Mouse (Mus musculus): ENCODE results near the gene Ifna2. TPM values are rescaled to one million over a fixed set of nuclear protein-coding genes. Genes with fewer than 3 reads are reported as not detected.

Ifna2 gene
- polyA plus RNA-seq, 1 experiment from 2014 or later: not detected

GRCm38 (mm10) chr4:88697753-88698152 is 14.0 kb upstream of the Ifna2 start:
- ATAC-seq (replicated peaks): no peak
- Histone ChIP-seq H3K4me1 (no peaks in the 10 kb centered on the region), H3K9ac (no peak overlapping the region), H3K4me2 (no peak overlapping the region), H3K4me3 (no peak overlapping the region), H3K27ac (no peak overlapping the region), H3K27me3 (replicated peaks) (no peaks in the 10 kb centered on the region), H3K9me3 (no peaks in the 10 kb centered on the region), H3K36me3 (replicated peaks) (no peaks in the 10 kb centered on the region)
- 79% methylated on average over 4 of the region's 4 CpGs for WGBS

GRCm38 (mm10) chr4:88697108-88697507 is 13.4 kb upstream of the Ifna2 start:
- Histone ChIP-seq H3K4me2 (no peak overlapping the region), H3K9me3 (no peaks in the 10 kb centered on the region), H3K9ac (no peak overlapping the region), H3K27me3 (replicated peaks) (no peaks in the 10 kb centered on the region), H3K4me1 (no peaks in the 10 kb centered on the region), H3K4me3 (no peak overlapping the region), H3K27ac (no peak overlapping the region), H3K36me3 (replicated peaks) (no peaks in the 10 kb centered on the region)
- ATAC-seq (replicated peaks): no peak
- WGBS: 60% methylated on average over 6 of the region's 6 CpGs

GRCm38 (mm10) chr4:88696237-88696884 is 12.6 kb upstream of the Ifna2 start:
- Histone ChIP-seq H3K9me3 (no peaks in the 10 kb centered on the region), H3K27me3 (replicated peaks) (no peaks in the 10 kb centered on the region), H3K36me3 (replicated peaks) (no peaks in the 10 kb centered on the region), H3K4me3 (no peak overlapping the region), H3K27ac (no peak overlapping the region), H3K9ac (no peak overlapping the region), H3K4me1 (no peaks in the 10 kb centered on the region), H3K4me2 (no peak overlapping the region)
- ATAC-seq (replicated peaks): peak; percentile 82
- WGBS: 23% methylated on average over 3 of the region's 3 CpGs

GRCm38 (mm10) chr4:88693392-88693791 is 9.7 kb upstream of the Ifna2 start:
- WGBS: 89% methylated on average over 2 of the region's 2 CpGs

GRCm38 (mm10) chr4:88692537-88692936 is 8.8 kb upstream of the Ifna2 start:
- no peak for ATAC-seq (replicated peaks)

More at GRCm38 (mm10) chr4:88693392-88693791, 9.7 kb upstream of the Ifna2 start:
- Histone ChIP-seq H3K9ac (no peak overlapping the region), H3K27me3 (replicated peaks) (no peaks in the 10 kb centered on the region), H3K36me3 (replicated peaks) (no peaks in the 10 kb centered on the region), H3K9me3 (no peaks in the 10 kb centered on the region), H3K27ac (no peak overlapping the region), H3K4me3 (no peak overlapping the region), H3K4me2 (no peak overlapping the region), H3K4me1 (no peaks in the 10 kb centered on the region)
- ATAC-seq (replicated peaks): no peak

GRCm38 (mm10) chr4:88691259-88691658 is 7.5 kb upstream of the Ifna2 start, which contains the start of gene Ifnab:
Gene Ifnab (minus strand): TSS chr4:88691359.
- Histone ChIP-seq H3K9ac (no peak within 1 kb of the TSS), H3K4me1 (no peaks in the 10 kb centered on the region), H3K9me3 (no peaks in the 10 kb centered on the region), H3K36me3 (replicated peaks) (no peaks in the 10 kb centered on the region), H3K27me3 (replicated peaks) (no peaks in the 10 kb centered on the region), H3K4me3 (no peak within 1 kb of the TSS), H3K27ac (no peak within 1 kb of the TSS), H3K4me2 (no peak within 1 kb of the TSS)
- no peak for ATAC-seq (replicated peaks)
- WGBS: 69% methylated on average over 2 of the region's 2 CpGs

More at GRCm38 (mm10) chr4:88692537-88692936, 8.8 kb upstream of the Ifna2 start:
- Histone ChIP-seq H3K36me3 (replicated peaks) (no peaks in the 10 kb centered on the region), H3K27me3 (replicated peaks) (no peaks in the 10 kb centered on the region), H3K27ac (no peak overlapping the region), H3K4me2 (no peak overlapping the region), H3K9ac (no peak overlapping the region), H3K9me3 (no peaks in the 10 kb centered on the region), H3K4me1 (no peaks in the 10 kb centered on the region), H3K4me3 (no peak overlapping the region)
- 93% methylated on average over 1 of the region's 1 CpGs for WGBS

- WGBS: 75% methylated on average over 3 of the region's 3 CpGs
- Histone ChIP-seq H3K9ac (no peak overlapping the region), H3K36me3 (replicated peaks) (no peaks in the 10 kb centered on the region), H3K9me3 (no peaks in the 10 kb centered on the region), H3K4me2 (no peak overlapping the region), H3K4me3 (no peak overlapping the region), H3K27me3 (replicated peaks) (no peaks in the 10 kb centered on the region), H3K27ac (no peak overlapping the region), H3K4me1 (no peaks in the 10 kb centered on the region)
- no peak for ATAC-seq (replicated peaks)
Measured at GRCm38 (mm10) chr4:88681353-88681752, 2.4 kb downstream of the Ifna2 start.

GRCm38 (mm10) chr4:88680362-88680761 is 3.4 kb downstream of the Ifna2 start:
- Histone ChIP-seq H3K4me2 (no peak overlapping the region), H3K27ac (no peak overlapping the region), H3K36me3 (replicated peaks) (no peaks in the 10 kb centered on the region), H3K27me3 (replicated peaks) (no peaks in the 10 kb centered on the region), H3K9ac (no peak overlapping the region), H3K4me3 (no peak overlapping the region), H3K4me1 (no peaks in the 10 kb centered on the region), H3K9me3 (no peaks in the 10 kb centered on the region)
- WGBS: 48% methylated on average over 8 of the region's 8 CpGs
- ATAC-seq (replicated peaks): no peak

- no peak within 1 kb of the TSS for H3K27ac ChIP-seq
- H3K27me3 ChIP-seq (replicated peaks): no peaks in the 10 kb centered on the region
- WGBS: 82% methylated on average over 1 of the region's 1 CpGs
- no peaks in the 10 kb centered on the region for H3K4me1 ChIP-seq
- no peak for ATAC-seq (replicated peaks)
- H3K4me3 ChIP-seq: no peak within 1 kb of the TSS
- no peaks in the 10 kb centered on the region for H3K9me3 ChIP-seq
- H3K36me3 ChIP-seq (replicated peaks): no peaks in the 10 kb centered on the region
- no peak within 1 kb of the TSS for H3K4me2 ChIP-seq
- no peak within 1 kb of the TSS for H3K9ac ChIP-seq
Measured at GRCm38 (mm10) chr4:88676824-88677223, 6.9 kb downstream of the Ifna2 start, which contains the start of gene Ifna16. Gene Ifna16 (minus strand): TSS chr4:88676924.

GRCm38 (mm10) chr4:88655461-88655860 is 28.3 kb downstream of the Ifna2 start:
- WGBS: 53% methylated on average over 1 of the region's 1 CpGs
- Histone ChIP-seq H3K9ac (no peak overlapping the region), H3K4me3 (no peak overlapping the region), H3K9me3 (no peaks in the 10 kb centered on the region), H3K27me3 (replicated peaks) (no peaks in the 10 kb centered on the region), H3K27ac (no peak overlapping the region), H3K4me1 (no peaks in the 10 kb centered on the region), H3K36me3 (replicated peaks) (no peaks in the 10 kb centered on the region), H3K4me2 (no peak overlapping the region)
- no peak for ATAC-seq (replicated peaks)

GRCm38 (mm10) chr4:88653644-88654043 is 30.1 kb downstream of the Ifna2 start:
- no peak overlapping the region for H3K9ac ChIP-seq
- H3K4me1 ChIP-seq: no peaks in the 10 kb centered on the region
- WGBS: 65% methylated on average over 3 of the region's 3 CpGs
- H3K4me3 ChIP-seq: no peak overlapping the region
- H3K27ac ChIP-seq: no peak overlapping the region
- no peaks in the 10 kb centered on the region for H3K9me3 ChIP-seq
- H3K27me3 ChIP-seq (replicated peaks): no peaks in the 10 kb centered on the region
- no peak overlapping the region for H3K4me2 ChIP-seq
- no peak for ATAC-seq (replicated peaks)
- no peaks in the 10 kb centered on the region for H3K36me3 ChIP-seq (replicated peaks)

- Histone ChIP-seq H3K9me3 (no peaks in the 10 kb centered on the region), H3K27ac (no peak within 1 kb of the TSS), H3K4me2 (no peak within 1 kb of the TSS), H3K4me3 (no peak within 1 kb of the TSS), H3K9ac (no peak within 1 kb of the TSS), H3K36me3 (replicated peaks) (no peaks in the 10 kb centered on the region), H3K4me1 (no peaks in the 10 kb centered on the region), H3K27me3 (replicated peaks) (no peaks in the 10 kb centered on the region)
- WGBS: 63% methylated on average over 2 of the region's 2 CpGs
- no peak for ATAC-seq (replicated peaks)
Measured at GRCm38 (mm10) chr4:88644359-88644758, 39.4 kb downstream of the Ifna2 start, which contains the start of gene Ifna13. Gene Ifna13 (minus strand): TSS chr4:88644459.

GRCm38 (mm10) chr4:88642526-88642925 is 41.2 kb downstream of the Ifna2 start:
- no peaks in the 10 kb centered on the region for H3K9me3 ChIP-seq
- H3K4me3 ChIP-seq: no peak overlapping the region
- 33% methylated on average over 2 of the region's 2 CpGs for WGBS
- no peaks in the 10 kb centered on the region for H3K27me3 ChIP-seq (replicated peaks)
- no peak overlapping the region for H3K4me2 ChIP-seq
- H3K27ac ChIP-seq: no peak overlapping the region
- ATAC-seq (replicated peaks): no peak
- H3K9ac ChIP-seq: no peak overlapping the region
- H3K4me1 ChIP-seq: no peaks in the 10 kb centered on the region
- H3K36me3 ChIP-seq (replicated peaks): no peaks in the 10 kb centered on the region

Data from midbrain, embryonic 15.5 days (tissue).